Mouse (Mus musculus) CD4-positive, CD25-positive, alpha-beta regulatory T cell, adult 9 weeks (primary cell): ENCODE data around the gene Olfr497. TPM values are rescaled to one million over a fixed set of nuclear protein-coding genes. Genes with fewer than 3 reads are reported as not detected.

Source experiments
- polyA plus RNA-seq: library from polyadenylated mRNA; unstranded; fragments of 100-300 nt; shearing (Covaris generic); gene quantifications from one replicate; pipeline ENCODE4 v1.2.1, GENCODE M21; 2017

The Olfr497 gene
- polyA plus RNA-seq, result not detected

GRCm38 (mm10) chr7:108420121-108420520 lies at the start of gene Olfr497:
Gene Olfr497, plus strand, starts transcription at chr7:108420421.

GRCm38 (mm10) chr7:108392867-108393266 lies 27.4 kb upstream of the Olfr497 start, which contains the start of gene Olfr495:
Gene Olfr495, plus strand, starts transcription at chr7:108393167.

GRCm38 (mm10) chr7:108465026-108465425 lies 44.8 kb downstream of the Olfr497 start, which contains the start of gene Olfr498:
Gene Olfr498, plus strand, starts transcription at chr7:108465326.

Other genes with a start within 250 kb of the Olfr497 start
- gene Olfr486, start 247.7 kb upstream of the Olfr497 start, polyA plus RNA-seq, result not detected
- gene Olfr487, start 205.8 kb upstream of the Olfr497 start, polyA plus RNA-seq, result not detected
- gene Olfr488, start 162.1 kb upstream of the Olfr497 start, polyA plus RNA-seq, result not detected
- not detected for gene Olfr490, start 131.5 kb upstream of the Olfr497 start, polyA plus RNA-seq
- not detected for gene Olfr491, start 107.0 kb upstream of the Olfr497 start, polyA plus RNA-seq
- not detected for gene Olfr492, start 96.7 kb upstream of the Olfr497 start, polyA plus RNA-seq
- not detected for gene Olfr493, start 73.4 kb upstream of the Olfr497 start, polyA plus RNA-seq
- not detected for gene Olfr494, start 55.1 kb upstream of the Olfr497 start, polyA plus RNA-seq
- gene Olfr495, start 27.3 kb upstream of the Olfr497 start, polyA plus RNA-seq, result not detected
- not detected for gene Olfr498, start 44.9 kb downstream of the Olfr497 start, polyA plus RNA-seq
- gene Olfr502, start 104.6 kb downstream of the Olfr497 start, polyA plus RNA-seq, result not detected
- not detected for gene Olfr503, start 124.1 kb downstream of the Olfr497 start, polyA plus RNA-seq
- not detected for gene Olfr504, start 145.4 kb downstream of the Olfr497 start, polyA plus RNA-seq
- not detected for gene Olfr506, start 190.4 kb downstream of the Olfr497 start, polyA plus RNA-seq
- not detected for gene Olfr507, start 201.4 kb downstream of the Olfr497 start, polyA plus RNA-seq
- gene Olfr508, start 209.6 kb downstream of the Olfr497 start, polyA plus RNA-seq, result not detected
- not detected for gene Olfr509, start 231.5 kb downstream of the Olfr497 start, polyA plus RNA-seq
- not detected for gene Olfr510, start 246.0 kb downstream of the Olfr497 start, polyA plus RNA-seq